Mouse (Mus musculus): ENCODE data around the gene Lnx1.

The Lnx1 gene

GRCm38 (mm10) chr5:74601171-74601570 lies 101.5 kb downstream of the Lnx1 start:
- DNase-seq, result no peak

GRCm38 (mm10) chr5:74600010-74600409 lies 102.7 kb downstream of the Lnx1 start:
- no peak for DNase-seq

- DNase-seq, result no peak
Observed at GRCm38 (mm10) chr5:74593147-74593546, 109.6 kb downstream of the Lnx1 start.

GRCm38 (mm10) chr5:74591413-74591812 lies 111.3 kb downstream of the Lnx1 start:
- DNase-seq, result no peak

GRCm38 (mm10) chr5:74589133-74589532 lies 113.6 kb downstream of the Lnx1 start:
- DNase-seq, result no peak

- no peak for DNase-seq
Observed at GRCm38 (mm10) chr5:74571767-74572166, 130.9 kb downstream of the Lnx1 start.

GRCm38 (mm10) chr5:74561151-74561550 lies 141.6 kb downstream of the Lnx1 start:
- no peak for DNase-seq

- DNase-seq, result no peak
Observed at GRCm38 (mm10) chr5:74549566-74549965, 153.1 kb downstream of the Lnx1 start.

- DNase-seq, result no peak
Observed at GRCm38 (mm10) chr5:74545606-74546005, 157.1 kb downstream of the Lnx1 start.

Measured in layer of hippocampus, adult 9-11 months (tissue).